Mouse (Mus musculus) C2C12 (cell line): ENCODE results near the gene Wdr25.

ENCODE experiments used
- CEBPB ChIP-seq: IDR thresholded peaks from one replicate; pipeline ENCODE4 v1.6.1; 2011; ENCODE audit warnings: low read depth, mild to moderate bottlenecking, control low read depth, moderate library complexity
- CTCF ChIP-seq: IDR thresholded peaks from one replicate; pipeline ENCODE4 v1.5.1; 2011; ENCODE audit not compliant: control insufficient read depth, insufficient read depth, insufficient read length
- MAX ChIP-seq: IDR thresholded peaks from one replicate; pipeline ENCODE4 v1.6.1; 2011; ENCODE audit warnings: mild to moderate bottlenecking, control low read depth
- MYOD1 ChIP-seq: IDR thresholded peaks from one replicate; pipeline ENCODE4 v1.6.1; 2011; ENCODE audit warnings: low read depth; ENCODE audit not compliant: control insufficient read depth, insufficient read length
- MYOG ChIP-seq: IDR thresholded peaks from one replicate; pipeline ENCODE4 v1.6.1; 2011; ENCODE audit not compliant: control insufficient read depth, insufficient read length; ENCODE audit errors: extremely low read depth
- USF1 ChIP-seq: IDR thresholded peaks from one replicate; pipeline ENCODE4 v1.6.1; 2011; ENCODE audit warnings: low read depth, mild to moderate bottlenecking, control low read depth, moderate library complexity

DNA sequence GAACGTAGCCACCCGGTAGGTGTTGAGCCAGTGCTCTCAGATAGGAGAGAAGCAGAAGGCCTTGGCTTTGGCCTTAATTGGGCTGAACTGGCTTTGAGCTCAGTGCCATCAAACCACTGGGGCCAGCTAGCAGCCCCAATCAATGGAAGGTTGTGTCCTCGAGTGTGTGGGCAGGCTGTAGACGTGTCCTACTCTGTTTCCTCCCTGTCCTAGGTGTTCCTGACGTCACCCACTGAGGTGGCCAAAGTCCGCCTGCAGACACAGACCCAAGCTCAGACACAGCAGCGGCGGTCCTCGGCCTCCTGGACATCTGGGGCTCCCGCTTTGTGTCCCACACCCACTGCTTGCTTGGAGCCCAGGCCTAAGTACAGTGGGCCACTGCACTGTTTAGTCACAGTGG is 38.4 kb upstream of the Wdr25 start:
- no peak for TF ChIP-seq CTCF
- TF ChIP-seq USF1 = no peak
- no peak for TF ChIP-seq MAX
- TF ChIP-seq MYOG = no peak
- no peak for TF ChIP-seq CEBPB
- no peak for TF ChIP-seq MYOD1
